Mouse (Mus musculus) erythroblast, adult 5-6 weeks (primary cell): ENCODE measurements around the gene Galnt9. TPM values are rescaled to one million over a fixed set of nuclear protein-coding genes. Genes with fewer than 3 reads are reported as not detected.

Source experiments
- total RNA-seq, 2 experiments: library from RNA; stranded (forward) in 1 of 2; stranded (reverse) in 1 of 2; fragments of 150-400 nt in 1 of 2; fragments of 200-764, 138-1000 nt in 1 of 2; gene quantifications; 2 replicates each; pipeline versions ENCODE4 v1.2.3 to v1.2.4; 2015 to 2017; ENCODE audit warnings: low replicate concordance in 2 of 2

Galnt9 gene
- total RNA-seq, 2 experiments from 2014 or later, result 4.0 to 5.0 TPM

Other genes with a start within 250 kb of the Galnt9 start
- gene P2rx2, start 201.1 kb upstream of the Galnt9 start, total RNA-seq (2015; ENCODE audit: low replicate concordance), result not detected in 2 replicates
- gene P2rx2, start 201.1 kb upstream of the Galnt9 start, total RNA-seq (2017; ENCODE audit: low replicate concordance), result not detected in 2 replicates
- not detected in 2 replicates for gene Lrcol1, start 199.6 kb upstream of the Galnt9 start, total RNA-seq (2015; ENCODE audit: low replicate concordance)
- not detected in 2 replicates for gene Lrcol1, start 199.6 kb upstream of the Galnt9 start, total RNA-seq (2017; ENCODE audit: low replicate concordance)
- gene Fbrsl1, start 95.9 kb upstream of the Galnt9 start, total RNA-seq (2015; ENCODE audit: low replicate concordance), result 6.3 and 9.6 TPM in 2 replicates
- gene Fbrsl1, start 95.9 kb upstream of the Galnt9 start, total RNA-seq (2017; ENCODE audit: low replicate concordance), result 4.9 and 7.9 TPM in 2 replicates
- gene Noc4l, start 109.1 kb downstream of the Galnt9 start, total RNA-seq (2015; ENCODE audit: low replicate concordance), result 9.4 and 25.7 TPM in 2 replicates
- gene Noc4l, start 109.1 kb downstream of the Galnt9 start, total RNA-seq (2017; ENCODE audit: low replicate concordance), result 9.5 and 11.4 TPM in 2 replicates
- 4.8 and 7.9 TPM in 2 replicates for gene Ddx51, start 109.1 kb downstream of the Galnt9 start, total RNA-seq (2015; ENCODE audit: low replicate concordance)
- 0.43 and 2.6 TPM in 2 replicates for gene Ddx51, start 109.1 kb downstream of the Galnt9 start, total RNA-seq (2017; ENCODE audit: low replicate concordance)
- 219 and 273 TPM in 2 replicates for gene Ep400, start 226.4 kb downstream of the Galnt9 start, total RNA-seq (2015; ENCODE audit: low replicate concordance)
- gene Ep400, start 226.4 kb downstream of the Galnt9 start, total RNA-seq (2017; ENCODE audit: low replicate concordance), result 224 and 225 TPM in 2 replicates
- gene Pus1, start 236.3 kb downstream of the Galnt9 start, total RNA-seq (2015; ENCODE audit: low replicate concordance), result 2.1 and 6.7 TPM in 2 replicates
- gene Pus1, start 236.3 kb downstream of the Galnt9 start, total RNA-seq (2017; ENCODE audit: low replicate concordance), result 5.6 and 12.4 TPM in 2 replicates